Mouse (Mus musculus) monocyte, adult 2 months (primary cell): ENCODE results near the gene A630076J17Rik.

ENCODE experiments used
- DNase-seq, 2 experiments: peaks; one replicate each; pipeline ENCODE4 v3.0.0; 2022; ENCODE audit warnings: low spot score in 2 of 2, low read depth in 1 of 2

Gene A630076J17Rik

DNA sequence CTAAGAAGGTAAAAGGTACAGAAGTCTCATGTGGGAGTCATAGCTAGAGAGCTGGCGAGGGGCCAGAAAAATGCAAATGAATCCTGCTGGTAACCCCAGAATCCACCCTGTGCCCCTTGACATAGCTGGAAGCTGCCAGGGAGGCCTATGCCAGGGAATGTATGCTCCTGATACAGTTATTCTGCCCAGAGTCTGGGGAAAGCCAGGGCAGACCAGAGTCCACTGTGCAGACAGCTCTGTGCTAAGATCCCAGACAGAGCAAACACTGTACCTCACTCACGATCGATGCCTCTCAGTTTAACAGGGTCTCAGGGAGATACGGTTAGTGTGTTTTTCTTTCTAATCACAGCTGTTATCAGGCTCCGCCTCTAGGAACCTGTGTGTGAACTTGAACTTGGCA, 592 bp upstream of the A630076J17Rik start:
- no peak for DNase-seq

DNA sequence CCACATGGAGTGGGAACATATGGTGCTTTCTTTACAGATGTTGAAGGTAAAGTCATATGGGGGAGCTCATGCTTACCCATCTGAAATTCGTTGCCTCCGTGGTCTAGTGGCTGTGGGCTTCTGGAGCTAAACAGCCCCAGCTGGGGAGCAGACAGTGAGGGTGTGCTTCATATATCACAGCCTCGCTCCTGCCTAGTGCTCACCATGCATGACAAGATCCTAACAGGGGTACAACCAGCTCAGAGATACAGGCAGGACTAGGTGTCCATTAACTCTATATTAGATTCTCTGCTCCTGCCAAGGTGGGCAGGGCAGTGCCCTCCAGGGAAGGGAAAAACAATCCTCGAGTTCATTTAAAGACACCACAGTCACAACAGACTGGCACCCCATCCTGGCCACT, 788 bp downstream of the A630076J17Rik start:
- DNase-seq: no peak

DNA sequence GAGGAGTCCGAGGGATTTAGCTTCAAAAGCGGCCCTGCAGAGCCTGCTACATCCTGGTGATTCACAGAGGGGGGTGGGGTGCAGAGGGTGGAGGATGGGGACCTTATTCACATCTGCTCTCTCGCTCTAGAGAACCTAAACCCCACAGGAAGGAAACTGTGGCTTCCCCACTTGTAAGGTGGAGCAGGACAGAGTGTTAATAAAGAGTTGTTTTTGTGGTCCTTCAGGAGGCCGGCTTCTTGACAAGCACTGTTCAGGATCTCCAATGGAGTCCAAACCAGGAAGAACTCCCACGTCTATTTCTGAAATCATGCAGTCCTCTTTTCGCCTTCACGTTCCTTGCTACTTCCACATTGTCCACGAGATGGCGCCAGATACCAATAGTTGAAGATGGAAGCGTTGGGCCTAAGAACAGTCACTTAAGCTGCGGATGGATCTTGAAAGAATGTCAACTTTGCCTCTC, 3.0 kb downstream of the A630076J17Rik start:
- DNase-seq: peak in 1 of 2 experiments; percentile 40

DNA sequence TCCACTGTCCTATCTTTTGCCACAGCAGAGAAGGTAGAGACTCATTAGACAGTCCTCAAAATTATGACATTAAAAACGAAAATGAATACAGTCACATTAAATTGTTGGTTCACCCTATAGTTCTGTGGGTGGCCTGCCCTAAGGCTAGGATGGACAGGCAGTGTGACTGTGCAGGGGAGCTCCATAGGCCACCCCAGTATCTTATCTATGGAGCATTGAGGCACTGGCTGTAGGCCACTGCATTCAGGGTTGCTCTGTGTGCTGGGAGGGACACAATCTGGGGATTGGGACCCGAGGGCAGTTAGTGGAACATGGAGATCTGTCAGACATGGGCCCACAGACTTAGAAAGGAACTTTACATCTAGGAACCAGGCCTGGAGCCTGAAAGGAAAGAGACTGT, 3.5 kb downstream of the A630076J17Rik start:
- DNase-seq: no peak

DNA sequence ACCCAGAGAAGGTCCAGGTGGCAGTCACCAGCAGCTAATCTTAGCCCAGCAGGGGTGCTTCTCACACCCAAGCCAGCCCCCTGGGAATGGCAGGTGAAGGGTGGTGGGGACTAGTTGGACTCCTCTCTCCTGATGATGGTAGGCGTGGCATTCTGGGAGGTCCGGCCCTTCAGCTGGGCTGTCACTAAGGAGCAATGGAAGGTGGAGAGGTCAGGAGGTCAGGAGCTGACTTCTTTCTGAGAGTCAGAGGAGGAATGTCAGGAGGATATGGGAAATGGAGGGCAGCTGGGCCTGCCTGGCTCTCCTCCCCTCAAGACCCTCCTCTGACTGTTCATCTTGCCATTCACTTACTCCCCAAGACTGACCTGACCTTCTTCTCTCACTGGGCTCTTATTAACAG, 7.6 kb downstream of the A630076J17Rik start:
- DNase-seq: no peak

DNA sequence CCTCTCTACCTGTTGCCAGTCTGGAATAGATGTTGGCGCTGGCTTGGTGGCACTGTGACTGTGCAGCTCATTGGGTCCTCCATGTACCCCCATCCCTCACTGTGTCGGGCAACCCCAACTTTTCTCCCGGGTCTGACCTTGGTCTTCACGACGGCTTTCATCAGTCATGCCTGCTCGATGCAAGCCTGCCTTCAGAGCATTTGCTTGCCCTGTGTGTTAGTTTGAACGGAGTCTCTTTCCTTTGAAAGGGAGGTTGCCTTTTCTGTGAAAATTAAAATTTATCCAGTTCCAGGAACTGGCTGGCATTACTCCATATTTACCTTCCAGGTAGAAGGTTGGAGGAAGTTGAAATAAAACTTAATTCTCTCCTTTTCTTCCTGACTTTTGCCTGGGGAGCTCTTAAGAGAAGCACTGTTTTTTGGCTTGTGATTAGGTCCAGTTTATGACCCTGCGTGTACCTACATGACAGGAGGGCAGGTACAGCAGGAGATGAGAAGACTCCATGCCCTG, 8.1 kb downstream of the A630076J17Rik start:
- no peak for DNase-seq

DNA sequence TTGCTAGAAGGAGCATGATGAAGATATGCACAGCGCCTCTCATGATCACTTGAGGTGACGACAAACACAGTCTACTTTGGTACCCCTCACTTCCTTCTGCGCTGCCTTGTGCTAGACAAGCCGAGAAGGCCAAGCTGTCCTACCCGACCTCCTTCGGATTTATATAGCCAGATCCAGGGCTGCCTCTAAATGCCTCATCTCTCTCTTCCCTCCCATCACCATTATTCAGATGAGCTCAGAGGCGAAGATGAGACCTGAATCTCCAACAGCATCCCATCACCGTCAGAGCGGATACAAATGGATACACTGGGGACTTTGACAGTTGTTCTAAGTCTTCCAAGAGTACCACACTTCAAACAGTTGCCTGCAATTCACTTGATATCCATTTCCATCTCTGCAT, 9.2 kb downstream of the A630076J17Rik start, which contains the start of gene Prok1:
Gene Prok1 (minus strand): TSS at position 101 of the 400 bp plus-strand sequence.
- DNase-seq: no peak

DNA sequence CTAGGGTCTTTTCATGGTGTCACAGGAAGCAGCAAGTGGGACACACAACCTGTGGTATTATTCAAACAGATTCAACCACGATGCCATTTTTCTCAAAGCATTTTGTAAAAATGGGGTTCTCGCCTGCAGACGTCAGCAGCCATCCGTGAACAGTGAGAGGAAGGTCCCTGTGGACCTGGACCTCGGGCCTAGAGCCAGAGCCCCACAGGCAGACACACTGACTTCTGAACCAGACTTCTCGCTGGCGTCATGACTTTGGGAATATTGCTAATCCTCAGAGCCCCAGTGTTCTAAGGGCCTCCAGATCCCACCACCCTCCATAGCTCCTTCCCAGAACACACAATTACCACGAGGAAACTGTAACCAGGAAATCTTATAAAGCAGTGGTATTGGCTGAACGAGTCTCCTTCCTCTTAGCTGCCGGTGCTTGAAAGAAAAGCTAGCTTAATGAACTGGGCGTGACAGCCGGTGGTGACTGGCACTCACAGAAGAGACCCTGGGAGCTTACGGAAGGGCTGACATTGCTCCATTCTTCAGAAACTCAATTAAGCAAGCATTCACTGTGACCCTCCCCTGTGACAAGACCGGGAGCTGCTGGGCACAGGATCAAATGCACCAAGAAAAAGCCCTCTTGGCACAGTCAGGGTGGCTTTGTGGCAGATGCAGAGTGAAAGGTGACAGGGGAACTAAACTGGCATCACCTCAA, 11.1 kb downstream of the A630076J17Rik start:
- DNase-seq: no peak

DNA sequence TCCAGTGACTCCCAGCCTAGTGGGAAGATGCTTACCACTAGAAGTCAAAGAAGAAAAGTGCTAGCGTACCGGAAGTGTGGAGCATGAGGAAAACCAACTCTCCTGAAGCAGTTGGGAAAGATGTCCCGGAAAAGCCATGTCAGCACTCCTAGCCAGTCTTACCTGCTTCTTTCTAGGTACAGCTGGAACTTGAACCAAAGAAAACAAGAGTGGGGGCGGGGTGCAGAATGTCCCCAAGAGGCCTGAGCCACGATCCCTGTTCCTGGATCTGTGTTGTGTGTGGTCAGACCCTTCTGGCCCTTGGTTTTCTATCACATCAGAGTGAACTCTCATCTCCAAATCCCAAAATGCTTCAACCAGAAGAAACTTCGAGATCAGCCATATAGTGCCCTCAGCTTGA, 16.5 kb downstream of the A630076J17Rik start:
- DNase-seq: no peak

DNA sequence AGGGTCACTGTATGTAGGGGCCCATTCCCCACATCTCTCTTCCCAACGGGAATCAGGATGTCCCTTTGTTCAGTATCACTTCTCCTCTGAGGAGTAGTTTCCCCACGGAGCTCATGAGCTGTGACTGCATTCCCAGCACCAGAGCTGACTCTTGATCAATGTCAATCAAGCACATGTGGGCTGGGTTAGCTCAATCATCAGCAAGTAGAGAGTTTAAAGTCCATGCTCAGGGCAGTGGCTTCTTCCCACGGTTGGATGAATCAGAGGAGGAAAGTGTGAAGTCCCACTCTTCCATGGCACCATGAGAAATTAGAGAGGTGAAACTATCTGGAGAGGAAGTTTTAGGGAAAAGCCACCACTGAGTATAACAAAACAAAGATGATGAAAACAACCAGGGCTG, 18.6 kb downstream of the A630076J17Rik start:
- DNase-seq: no peak

DNA sequence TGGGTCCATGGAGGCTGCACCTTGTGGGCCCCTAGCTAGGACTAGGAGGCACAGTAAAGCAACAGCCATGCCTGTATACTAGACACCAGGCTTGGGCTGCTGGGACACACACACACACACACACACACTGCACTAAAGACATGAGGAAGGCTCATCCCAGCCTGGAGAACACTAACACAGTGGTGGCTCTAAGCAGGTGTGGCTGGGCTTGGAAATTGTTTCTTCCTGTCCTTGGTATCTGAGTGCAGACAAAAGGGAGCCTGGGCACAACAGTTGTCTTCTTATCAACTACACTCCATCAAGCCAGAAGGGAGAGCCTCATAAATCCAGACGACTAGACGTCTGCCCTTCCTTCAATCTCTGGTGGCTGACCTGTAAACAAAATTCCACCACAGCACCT, 19.9 kb downstream of the A630076J17Rik start:
- DNase-seq: no peak

DNA sequence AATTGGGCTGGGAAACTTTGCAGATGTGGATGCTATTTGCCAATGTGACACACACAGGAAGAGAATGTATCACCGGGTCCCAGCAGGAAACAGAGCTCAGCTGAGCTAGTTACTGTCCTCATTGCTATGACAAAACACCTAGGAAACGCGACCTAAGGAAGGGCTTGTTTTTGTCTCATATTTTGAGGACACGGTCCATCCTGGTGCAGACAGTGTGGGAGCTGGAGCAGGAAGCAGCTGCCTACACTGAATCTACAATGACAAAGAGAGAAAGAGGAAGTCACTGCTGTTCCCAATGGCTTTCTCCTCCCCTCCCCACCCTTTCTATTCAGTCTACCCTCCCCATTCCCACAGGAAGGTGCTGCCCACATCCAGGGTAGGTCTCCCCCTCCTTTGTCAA, 21.6 kb downstream of the A630076J17Rik start:
- DNase-seq: no peak

DNA sequence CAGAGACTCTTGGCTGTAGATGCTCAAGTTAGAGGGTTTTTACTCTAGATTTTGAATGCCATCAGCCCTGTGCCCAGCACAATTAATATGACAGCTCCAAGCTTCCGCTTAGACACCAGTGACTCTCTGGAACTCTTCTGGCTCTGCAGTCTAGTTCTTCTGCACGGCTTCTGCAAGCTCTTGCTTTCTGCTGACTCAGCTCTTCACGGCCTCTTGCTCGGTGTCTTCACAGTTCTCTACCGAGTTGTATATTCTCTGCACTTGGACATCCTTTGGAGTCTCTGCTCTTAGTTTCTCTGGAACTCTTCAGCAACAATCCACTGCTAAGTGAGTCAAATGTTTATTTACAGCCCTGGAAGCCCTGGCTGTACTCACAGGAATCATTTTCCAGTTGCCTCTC, 23.5 kb downstream of the A630076J17Rik start:
- DNase-seq: no peak

DNA sequence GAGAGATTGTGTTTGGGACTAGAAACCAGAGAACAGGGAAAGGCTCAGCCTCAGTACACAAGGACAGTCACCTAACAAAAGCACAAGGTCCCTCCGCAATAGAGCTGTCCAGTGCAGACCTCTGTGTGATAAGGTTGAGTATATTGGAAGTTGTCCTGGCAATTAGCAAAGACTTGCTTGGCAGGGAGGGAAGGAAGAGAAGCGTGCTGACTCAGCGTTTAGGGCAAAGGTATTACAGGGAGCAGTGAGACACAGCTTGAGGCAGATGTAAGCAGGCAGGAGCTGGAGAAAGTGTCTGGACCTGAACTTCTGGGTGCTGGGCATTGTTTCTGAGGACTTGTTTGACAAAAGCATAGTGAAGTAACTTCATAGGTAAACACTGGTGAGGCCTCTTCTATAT, 25.6 kb downstream of the A630076J17Rik start:
- no peak for DNase-seq

DNA sequence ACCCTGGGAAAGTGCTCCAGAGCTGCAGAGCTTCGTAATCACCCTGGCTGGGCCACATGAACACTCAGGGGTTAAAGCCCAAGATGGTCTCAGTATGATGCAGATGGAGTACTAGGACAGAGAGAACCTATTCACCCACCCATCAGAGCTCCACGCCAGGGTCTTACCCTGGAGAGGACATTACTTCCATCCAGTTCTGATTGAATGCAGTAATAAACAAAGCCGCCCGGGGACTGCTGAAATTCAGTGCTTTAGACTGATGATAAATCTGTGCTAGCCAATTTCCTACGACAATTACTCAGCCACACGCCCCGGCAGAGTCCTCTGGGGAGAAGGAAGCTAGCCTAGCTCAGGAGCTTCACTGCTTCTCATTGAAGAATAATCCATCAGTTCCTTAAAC, 26.3 kb downstream of the A630076J17Rik start:
- DNase-seq: no peak

DNA sequence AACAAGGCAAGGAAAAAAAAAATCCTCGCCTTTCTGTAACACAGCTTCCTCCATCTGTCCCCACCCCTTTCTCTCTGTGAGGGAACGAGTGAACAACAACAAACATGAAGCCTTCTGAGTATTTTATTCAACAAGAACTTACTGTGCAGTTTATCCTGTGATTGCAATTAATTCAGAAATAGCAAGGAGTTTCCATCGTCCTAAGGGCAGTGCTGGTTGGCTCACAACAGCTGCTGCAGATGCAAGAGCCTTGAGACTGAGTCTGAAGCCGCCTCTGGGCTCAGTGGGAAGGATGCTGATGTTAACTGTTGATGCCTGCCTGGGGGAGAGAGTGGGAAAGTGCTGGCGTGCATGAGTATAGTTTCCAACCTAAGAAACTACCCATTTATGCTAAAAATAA, 27.5 kb downstream of the A630076J17Rik start:
- DNase-seq: no peak

DNA sequence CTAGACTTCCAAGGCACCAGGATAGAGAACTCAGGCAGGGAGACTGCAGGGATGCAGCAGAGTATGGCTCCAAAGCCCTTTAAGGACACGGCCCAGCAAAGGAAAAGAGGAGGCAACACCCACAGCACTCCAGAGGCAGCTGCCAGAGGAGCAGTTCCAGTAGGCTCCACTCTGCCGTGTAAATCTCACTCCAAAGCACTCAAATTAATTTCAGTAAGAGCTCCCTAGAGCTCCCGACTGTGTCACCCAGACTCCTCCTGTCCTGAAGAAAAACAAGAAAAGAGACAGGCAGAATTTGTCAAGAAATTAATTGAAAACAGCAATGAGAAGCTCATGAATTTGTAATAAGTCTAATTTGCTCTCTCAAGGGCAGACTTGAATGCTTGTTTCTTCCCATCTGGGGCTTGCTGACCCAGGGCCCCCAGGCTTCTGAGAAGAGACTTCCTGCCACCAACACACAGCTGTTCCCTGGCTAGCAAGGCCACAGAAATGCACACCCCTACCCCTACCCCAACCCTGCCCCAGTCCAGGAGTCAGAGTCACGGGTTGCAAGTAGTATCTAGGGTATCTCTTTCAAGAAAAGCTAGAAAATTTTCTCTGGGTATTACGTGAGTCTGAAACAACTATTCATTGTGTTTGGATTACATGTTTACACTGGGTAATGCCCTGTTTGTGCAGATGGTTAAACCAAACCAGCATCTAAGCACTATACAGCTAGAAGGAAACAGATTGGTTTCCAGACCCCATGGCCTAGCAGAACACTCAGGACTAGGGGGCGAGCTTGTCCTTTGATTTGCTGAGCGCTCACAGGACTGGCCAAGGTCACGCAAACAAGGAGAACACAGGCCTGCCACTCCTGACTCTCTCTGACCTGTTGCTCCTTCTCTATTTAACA, 30.8 kb downstream of the A630076J17Rik start:
- DNase-seq: no peak

DNA sequence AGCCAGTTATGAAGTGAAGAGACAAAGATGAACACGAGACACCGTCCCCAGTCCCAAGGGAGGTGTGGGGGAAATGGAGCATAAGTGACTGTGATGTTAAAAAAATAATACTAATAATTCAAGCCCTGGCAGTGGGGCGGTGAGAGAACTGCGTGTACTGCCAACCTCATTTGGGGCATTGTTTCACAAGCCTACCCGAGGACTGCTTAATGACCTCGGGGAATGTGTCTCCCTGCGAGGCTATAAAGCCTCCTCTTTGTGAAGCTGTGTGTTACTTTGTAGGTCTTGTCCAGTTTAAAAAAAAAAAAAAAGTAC, 31.4 kb downstream of the A630076J17Rik start:
- DNase-seq: no peak

DNA sequence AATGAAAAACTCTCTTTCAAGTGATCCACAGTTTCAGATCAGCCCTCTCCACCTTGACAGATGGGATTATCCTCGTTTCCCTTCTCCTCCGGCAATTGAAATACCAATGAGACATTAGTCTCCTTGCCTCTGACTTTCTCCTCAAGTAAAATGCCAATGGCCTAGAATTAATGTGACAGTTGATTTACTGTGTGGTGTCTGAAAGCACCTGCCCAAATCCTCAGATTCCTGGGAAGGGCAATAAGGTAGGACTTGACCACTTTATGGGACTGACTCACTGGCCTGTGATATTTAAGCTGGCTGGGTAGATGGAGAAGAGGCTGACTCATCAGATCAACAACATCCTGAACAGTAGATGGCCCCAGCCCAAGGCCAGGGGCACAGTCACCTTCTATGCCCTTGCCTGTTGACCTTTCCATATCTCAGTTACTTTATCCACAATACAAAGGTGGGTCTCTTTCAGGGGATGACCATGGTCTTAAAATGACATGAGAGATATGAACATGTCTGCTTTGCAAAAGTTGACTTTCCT, 36.5 kb downstream of the A630076J17Rik start:
- no peak for DNase-seq

DNA sequence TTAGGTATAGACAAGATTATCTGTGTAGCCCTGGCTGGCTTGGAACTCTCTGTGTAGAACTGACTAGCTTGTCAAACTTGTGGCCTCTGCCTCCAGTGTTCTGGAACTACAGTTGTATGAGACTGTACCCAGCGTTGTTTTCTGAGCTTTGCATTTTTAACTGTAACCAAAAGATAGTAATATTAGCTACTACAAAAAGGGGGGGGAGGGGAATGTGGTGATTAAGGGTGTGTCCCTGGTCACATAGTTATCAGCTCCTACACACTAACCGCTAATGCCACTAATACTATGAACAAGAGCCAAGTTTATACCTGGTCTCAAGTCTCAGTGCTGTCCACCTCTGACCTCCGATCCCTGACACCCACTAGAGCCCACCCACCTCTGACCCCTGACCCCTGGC, 42.0 kb downstream of the A630076J17Rik start:
- DNase-seq: no peak

DNA sequence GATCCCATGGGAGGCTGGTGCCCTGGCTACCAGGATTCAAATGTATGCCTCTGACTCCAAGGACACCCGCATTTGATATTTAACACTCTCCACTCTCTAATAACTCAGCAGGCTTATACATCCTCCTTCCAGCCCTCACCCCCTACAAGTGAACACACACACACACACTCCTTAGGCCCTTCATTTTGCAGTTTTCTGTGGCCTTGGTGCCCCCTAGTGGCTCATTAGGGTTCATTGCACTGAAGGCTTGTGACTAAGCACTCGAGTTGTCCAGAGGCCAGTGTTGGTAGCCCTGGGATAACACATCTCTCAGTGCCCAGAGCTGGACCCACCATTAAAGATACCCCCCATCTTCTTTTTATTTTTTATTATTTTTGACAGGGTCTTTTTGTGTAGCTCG, 43.4 kb downstream of the A630076J17Rik start:
- peak in 1 of 2 experiments; percentile 15 for DNase-seq

DNA sequence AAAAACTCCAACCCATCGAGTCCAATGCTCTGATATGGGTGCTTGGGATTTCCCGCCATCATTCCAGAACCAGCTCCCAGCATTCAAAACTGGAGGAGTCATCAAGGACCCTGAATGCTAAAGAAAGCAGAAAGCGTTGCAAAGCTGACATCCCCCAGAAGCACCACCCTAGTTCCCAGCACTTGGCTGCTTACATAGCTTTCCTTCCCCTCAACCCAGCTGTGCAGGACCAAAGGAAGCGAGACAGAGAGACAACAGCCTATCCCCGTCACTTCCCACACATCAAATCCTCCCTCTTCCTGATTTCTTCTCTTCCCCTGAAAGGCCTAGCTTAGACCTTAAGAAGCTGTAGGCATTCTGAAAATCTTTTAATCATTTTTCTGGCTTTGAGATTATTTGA, 44.9 kb downstream of the A630076J17Rik start:
- no peak for DNase-seq
